Mouse (Mus musculus) embryo, embryonic 11.5 days (tissue): ENCODE data around the gene Ndst2.

Experiments
- DNase-seq: peaks from one replicate; pipeline ENCODE4 v3.0.0-alpha.2; 2012; ENCODE audit warnings: low read depth, low spot score

Gene Ndst2

GRCm38 (mm10) chr14:20700362-20700761, 34.0 kb downstream of the Ndst2 start:
- DNase-seq: no peak

GRCm38 (mm10) chr14:20698515-20698914, 35.8 kb downstream of the Ndst2 start:
- DNase-seq: no peak

- no peak for DNase-seq
These were observed 37.4 kb downstream of the Ndst2 start for GRCm38 (mm10) chr14:20696986-20697385.

GRCm38 (mm10) chr14:20695761-20696520, 38.4 kb downstream of the Ndst2 start:
- DNase-seq: no peak

- peak; percentile 74 for DNase-seq
These were observed 39.2 kb downstream of the Ndst2 start, which contains the start of gene Fut11 for GRCm38 (mm10) chr14:20694884-20695760. TSS of gene Fut11 (plus strand) at chr14:20694968.

- no peak for DNase-seq
These were observed 40.0 kb downstream of the Ndst2 start for GRCm38 (mm10) chr14:20694185-20694883.

- no peak for DNase-seq
These were observed 40.7 kb downstream of the Ndst2 start for GRCm38 (mm10) chr14:20693589-20694101.

- no peak for DNase-seq
These were observed 42.6 kb downstream of the Ndst2 start for GRCm38 (mm10) chr14:20691772-20692171.

GRCm38 (mm10) chr14:20689009-20689408, 45.4 kb downstream of the Ndst2 start:
- DNase-seq: no peak

- DNase-seq: no peak
These were observed 47.8 kb downstream of the Ndst2 start for GRCm38 (mm10) chr14:20686576-20686975.

- no peak for DNase-seq
These were observed 51.9 kb downstream of the Ndst2 start for GRCm38 (mm10) chr14:20682498-20682897.

GRCm38 (mm10) chr14:20681742-20682141, 52.6 kb downstream of the Ndst2 start:
- no peak for DNase-seq

GRCm38 (mm10) chr14:20677906-20678305, 56.5 kb downstream of the Ndst2 start:
- DNase-seq: no peak

- DNase-seq: peak; percentile 99
These were observed 60.1 kb downstream of the Ndst2 start, which contains the start of gene Sec24c for GRCm38 (mm10) chr14:20674064-20674833. TSS of gene Sec24c (plus strand) at chr14:20674308.

GRCm38 (mm10) chr14:20673735-20674063, 60.7 kb downstream of the Ndst2 start:
- no peak for DNase-seq
